ENCODE assay signal across 8 mouse cellular contexts in genomic region chr9:96259017-96259512, GRCm38 (mm10).
DNase-seq lines count a peak whose midpoint lies in the region; ATAC-seq and TF ChIP-seq lines count a peak whose summit lies in the region.

No protein-coding gene starts in this region.

- H3K4me3 ChIP-seq in ES-Bruce4 (ENCODE audit: low read depth, low read length), result peak overlapping the region; percentile 44
- peak overlapping the region; percentile 50 for H3K4me3 ChIP-seq in embryonic facial prominence, embryonic 12.5 days
- peak overlapping the region; percentile 49 for H3K4me3 ChIP-seq in limb, embryonic 11.5 days (ENCODE audit: low read depth, low read length)
- H3K4me3 ChIP-seq in midbrain, embryonic 14.5 days (replicated peaks; ENCODE audit: low read depth, low read length), result peak overlapping the region; percentile 54

- H3K9me3 ChIP-seq in ES-Bruce4 (replicated peaks; ENCODE audit: control insufficient read depth, insufficient read depth, low read length, poor library complexity, severe bottlenecking), result no peaks in the 10 kb centered on the region
- no peaks in the 10 kb centered on the region for H3K9me3 ChIP-seq in embryonic facial prominence, embryonic 12.5 days
- H3K9me3 ChIP-seq in limb, embryonic 11.5 days (ENCODE audit: control insufficient read depth, low read length), result no peaks in the 10 kb centered on the region
- H3K9me3 ChIP-seq in midbrain, embryonic 14.5 days (ENCODE audit: control insufficient read depth, low read length), result no peaks in the 10 kb centered on the region

- TF ChIP-seq EP300 in ES-Bruce4 (IDR thresholded peaks at IDR 0.05; ENCODE audit: insufficient read depth, low read depth, low read length), result no peak

- no peak for TF ChIP-seq POLR2A in ES-Bruce4 (IDR thresholded peaks at IDR 0.05; ENCODE audit: insufficient read depth, low read length)

- peak overlapping the region; percentile 64 for H3K9ac ChIP-seq in ES-Bruce4 (ENCODE audit: low read depth, poor library complexity, severe bottlenecking)
- peak overlapping the region; percentile 49 for H3K9ac ChIP-seq in embryonic facial prominence, embryonic 12.5 days
- peak overlapping the region; percentile 23; the same call in 1 of the 2 replicates for H3K9ac ChIP-seq in limb, embryonic 11.5 days (ENCODE audit: low read length)
- H3K9ac ChIP-seq in midbrain, embryonic 14.5 days (replicated peaks; ENCODE audit: low read length), result peak overlapping the region; percentile 40; the same call in 1 of the 2 replicates

- H3K27me3 ChIP-seq in ES-Bruce4 (ENCODE audit: control insufficient read depth, insufficient read depth, low read length, poor library complexity, severe bottlenecking), result no peaks in the 10 kb centered on the region
- no peaks in the 10 kb centered on the region for H3K27me3 ChIP-seq in embryonic facial prominence, embryonic 12.5 days
- H3K27me3 ChIP-seq in limb, embryonic 11.5 days (ENCODE audit: control insufficient read depth, insufficient read depth, low read length), result no peaks in the 10 kb centered on the region
- H3K27me3 ChIP-seq in midbrain, embryonic 14.5 days (ENCODE audit: control insufficient read depth, insufficient read depth, low read length), result no peaks in the 10 kb centered on the region

- WGBS in embryonic facial prominence, embryonic 12.5 days, result 0% methylated on average over 5 of the region's 5 CpGs
- 0% methylated on average over 5 of the region's 5 CpGs for WGBS in limb, embryonic 11.5 days
- WGBS in midbrain, embryonic 14.5 days, result 0% methylated on average over 5 of the region's 5 CpGs

- no peak for ATAC-seq in embryonic facial prominence, embryonic 12.5 days (ENCODE audit: insufficient number of reproducible peaks, insufficient read depth, low FRiP score, low TSS enrichment)
- peak; percentile 76; the same call in 1 of the 2 replicates for ATAC-seq in limb, embryonic 11.5 days (ENCODE audit: insufficient number of reproducible peaks, low FRiP score, low TSS enrichment, low read depth)
- 0 out of 2 replicates have a peak, but pooled peaks have one; percentile 63 for ATAC-seq in midbrain, embryonic 14.5 days (ENCODE audit: low FRiP score, low TSS enrichment)

- no peaks in the 10 kb centered on the region for H3K36me3 ChIP-seq in ES-Bruce4 (ENCODE audit: control insufficient read depth, insufficient read depth, low read length, poor library complexity, severe bottlenecking)
- H3K36me3 ChIP-seq in embryonic facial prominence, embryonic 12.5 days, result no peaks in the 10 kb centered on the region
- H3K36me3 ChIP-seq in limb, embryonic 11.5 days (ENCODE audit: control insufficient read depth, insufficient read depth, low read length), result no peaks in the 10 kb centered on the region
- no peaks in the 10 kb centered on the region for H3K36me3 ChIP-seq in midbrain, embryonic 14.5 days (ENCODE audit: control insufficient read depth, insufficient read depth, low read length)

- peak overlapping the region; percentile 76; the same call in 1 of the 2 replicates for H3K27ac ChIP-seq in ES-Bruce4 (ENCODE audit: insufficient read depth, low read length)
- peak overlapping the region; percentile 54; the same call in 1 of the 2 replicates for H3K27ac ChIP-seq in embryonic facial prominence, embryonic 12.5 days
- no peak overlapping the region for H3K27ac ChIP-seq in limb, embryonic 11.5 days (replicated peaks; ENCODE audit: low read depth, low read length)
- peak overlapping the region; percentile 60; the same call in 1 of the 2 replicates for H3K27ac ChIP-seq in midbrain, embryonic 14.5 days (replicated peaks; ENCODE audit: low read depth, low read length)

- TF ChIP-seq CTCF in ES-Bruce4 (IDR thresholded peaks at IDR 0.05; ENCODE audit: low read depth, low read length), result no peak

- DNase-seq in frontal cortex, postnatal 36 days (ENCODE audit: low spot score in 2 of 2), result peak; percentile 8 to 44
- DNase-seq in frontal cortex, postnatal 10 days (ENCODE audit: low spot score in 2 of 2), result no peak
- DNase-seq in heart, postnatal 4 days, result peak; percentile 25
- peak; percentile 70 for DNase-seq in limb, embryonic 11.5 days (ENCODE audit: low spot score)
- DNase-seq in midbrain, embryonic 14.5 days, result peak; percentile 84
- no peak for DNase-seq in urinary bladder, postnatal 4 days (ENCODE audit: low spot score in 2 of 2)

- H3K4me1 ChIP-seq in ES-Bruce4 (ENCODE audit: control insufficient read depth, insufficient read depth, low read length), result no peaks in the 10 kb centered on the region
- H3K4me1 ChIP-seq in embryonic facial prominence, embryonic 12.5 days, result no peaks in the 10 kb centered on the region
- H3K4me1 ChIP-seq in limb, embryonic 11.5 days (ENCODE audit: control insufficient read depth, insufficient read depth, low read length), result no peaks in the 10 kb centered on the region
- H3K4me1 ChIP-seq in midbrain, embryonic 14.5 days (ENCODE audit: control insufficient read depth, insufficient read depth, low read length), result peaks cover 11% of the 10 kb centered on the region

- H3K4me2 ChIP-seq in embryonic facial prominence, embryonic 12.5 days (replicated peaks), result peak overlapping the region; percentile 53
- H3K4me2 ChIP-seq in limb, embryonic 11.5 days (ENCODE audit: low read depth, severe bottlenecking), result peak overlapping the region; percentile 48
- peak overlapping the region; percentile 58 for H3K4me2 ChIP-seq in midbrain, embryonic 14.5 days (ENCODE audit: low read length)

Comparison
In these comparisons a context has a peak if more than half of its experiments do, and no peak if none do; other contexts are left out.
1. DNase-seq: peak in frontal cortex, postnatal 36 days (2 of 2), heart, postnatal 4 days (single experiment), limb, embryonic 11.5 days (single experiment) and midbrain, embryonic 14.5 days (single experiment); none in frontal cortex, postnatal 10 days (0 of 2) and urinary bladder, postnatal 4 days (0 of 2).
2. Peak in every context shown above with its lines, with median percentiles within 50 percentile points of each other: H3K4me3 ChIP-seq, H3K9ac ChIP-seq and H3K4me2 ChIP-seq.